Mouse (Mus musculus): ENCODE measurements around the gene Rftn1. TPM values are rescaled to one million over a fixed set of nuclear protein-coding genes. Genes with fewer than 3 reads are reported as not detected.

The Rftn1 gene
- total and polyA plus RNA-seq, 2 experiments from 2014 or later = 36.5 to 54.8 TPM

DNA sequence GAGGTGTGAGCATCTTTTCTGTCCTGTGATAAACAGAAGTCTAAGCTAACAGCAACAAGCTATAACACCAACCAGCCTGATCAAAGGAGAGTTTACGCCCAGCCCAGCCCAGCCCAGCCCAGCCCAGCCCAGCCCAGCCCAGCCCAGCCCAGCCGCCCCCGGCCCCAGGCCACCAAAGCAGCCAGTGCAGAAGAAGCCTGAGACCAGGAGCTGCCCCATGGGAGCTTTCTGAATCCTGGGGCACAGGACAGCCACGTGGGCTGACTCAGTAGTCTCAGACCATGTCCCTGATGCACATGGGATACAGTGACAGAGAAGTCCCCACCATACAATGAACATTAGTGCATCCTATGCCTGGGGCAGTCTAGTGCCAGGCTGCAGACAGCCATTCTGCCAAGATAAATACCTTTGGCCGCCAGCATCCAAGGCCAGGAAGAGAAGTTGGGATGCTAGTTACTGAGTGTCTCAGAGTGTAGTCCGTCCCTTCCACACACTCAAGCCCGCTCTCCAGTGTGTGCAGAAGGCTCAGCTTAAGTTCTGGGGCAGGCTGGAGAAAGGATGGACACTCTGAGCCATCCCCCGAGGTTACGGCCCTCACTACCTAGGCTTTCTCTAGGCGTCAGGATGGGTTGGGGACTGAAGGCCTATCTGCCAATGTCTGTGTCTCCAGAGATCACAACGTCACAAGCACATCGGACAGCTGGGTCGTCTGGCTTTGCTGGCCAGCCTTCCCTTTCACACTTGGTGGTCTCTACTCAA lies 45.6 kb upstream of the Rftn1 start:
- no peak overlapping the region for H3K4me2 ChIP-seq (ENCODE audit: low read depth, low read length)
- no peak overlapping the region for H3K27ac ChIP-seq (ENCODE audit: low read depth)
- H3K4me3 ChIP-seq (ENCODE audit: low read depth, low read length) = no peak overlapping the region
- TF ChIP-seq CTCF (IDR thresholded peaks at IDR 0.05; ENCODE audit: low read depth) (no peak), EP300 (IDR thresholded peaks at IDR 0.05; ENCODE audit: low read depth) (no peak)
- ATAC-seq (ENCODE audit: insufficient read depth, low read depth) (no peak), DNase-seq (ENCODE audit: low spot score) (no peak)
- H3K9me3 ChIP-seq (replicated peaks; ENCODE audit: control insufficient read depth, low read length) = no peaks in the 10 kb centered on the region
- H3K36me3 ChIP-seq (replicated peaks; ENCODE audit: control insufficient read depth, insufficient read depth, low read length) = no peaks in the 10 kb centered on the region
- H3K9ac ChIP-seq (replicated peaks; ENCODE audit: low read depth, low read length) = no peak overlapping the region
- no peaks in the 10 kb centered on the region for H3K27me3 ChIP-seq (ENCODE audit: control insufficient read depth, insufficient read depth, low read length)
- whole genome bisulfite sequencing = 68% methylated on average over 13 of the region's 13 CpGs
- no peaks in the 10 kb centered on the region for H3K4me1 ChIP-seq (ENCODE audit: control insufficient read depth, insufficient read depth)

DNA sequence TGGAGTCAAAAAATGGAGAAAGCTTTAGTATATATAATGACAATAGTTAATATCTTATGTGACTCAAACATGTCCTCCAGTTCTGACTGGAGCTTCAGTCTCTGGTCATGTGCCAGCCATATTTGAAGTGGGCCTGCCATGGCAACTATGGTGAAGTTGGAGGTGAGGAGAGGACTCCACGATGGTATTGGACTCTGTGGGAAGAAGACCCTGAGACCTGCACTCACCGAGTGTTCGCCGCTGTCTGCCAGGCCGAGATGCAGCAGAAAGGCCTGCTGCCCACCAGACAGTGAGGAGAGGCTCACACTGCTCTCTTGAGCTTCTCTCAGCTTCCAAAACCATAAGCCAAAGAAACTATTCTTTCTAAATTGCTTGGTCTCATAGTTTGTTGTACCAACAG lies 43.5 kb upstream of the Rftn1 start:
- H3K36me3 ChIP-seq (replicated peaks; ENCODE audit: control insufficient read depth, insufficient read depth, low read length) = no peaks in the 10 kb centered on the region
- H3K27ac ChIP-seq (ENCODE audit: low read depth) = no peak overlapping the region
- ATAC-seq (ENCODE audit: insufficient read depth, low read depth) (no peak), DNase-seq (ENCODE audit: low spot score) (no peak)
- no peak overlapping the region for H3K4me2 ChIP-seq (ENCODE audit: low read depth, low read length)
- WGBS = 86% methylated on average over 5 of the region's 5 CpGs
- H3K9me3 ChIP-seq (replicated peaks; ENCODE audit: control insufficient read depth, low read length) = no peaks in the 10 kb centered on the region
- H3K4me1 ChIP-seq (ENCODE audit: control insufficient read depth, insufficient read depth) = no peaks in the 10 kb centered on the region; the same call in 1 of the 2 replicates
- no peaks in the 10 kb centered on the region for H3K27me3 ChIP-seq (ENCODE audit: control insufficient read depth, insufficient read depth, low read length)
- no peak overlapping the region for H3K9ac ChIP-seq (replicated peaks; ENCODE audit: low read depth, low read length)
- H3K4me3 ChIP-seq (ENCODE audit: low read depth, low read length) = no peak overlapping the region
- no peak for TF ChIP-seq CTCF (IDR thresholded peaks at IDR 0.05; ENCODE audit: low read depth)
- no peak for TF ChIP-seq EP300 (IDR thresholded peaks at IDR 0.05; ENCODE audit: low read depth)

- H3K9ac ChIP-seq (replicated peaks; ENCODE audit: low read depth, low read length) = no peak overlapping the region
- H3K9me3 ChIP-seq (replicated peaks; ENCODE audit: control insufficient read depth, low read length) = no peaks in the 10 kb centered on the region
- H3K4me3 ChIP-seq (ENCODE audit: low read depth, low read length) = no peak overlapping the region
- H3K4me2 ChIP-seq (ENCODE audit: low read depth, low read length) = no peak overlapping the region
- H3K4me1 ChIP-seq (ENCODE audit: control insufficient read depth, insufficient read depth) = no peaks in the 10 kb centered on the region; the same call in 1 of the 2 replicates
- H3K36me3 ChIP-seq (replicated peaks; ENCODE audit: control insufficient read depth, insufficient read depth, low read length) = no peaks in the 10 kb centered on the region
- ATAC-seq (ENCODE audit: insufficient read depth, low read depth) (no peak), DNase-seq (ENCODE audit: low spot score) (no peak)
- no peaks in the 10 kb centered on the region for H3K27me3 ChIP-seq (ENCODE audit: control insufficient read depth, insufficient read depth, low read length)
- no peak overlapping the region for H3K27ac ChIP-seq (ENCODE audit: low read depth)
- TF ChIP-seq CTCF (IDR thresholded peaks at IDR 0.05; ENCODE audit: low read depth) (no peak), EP300 (IDR thresholded peaks at IDR 0.05; ENCODE audit: low read depth) (no peak)
- 89% methylated on average over 11 of the region's 11 CpGs for WGBS
Observed at GRCm38 (mm10) chr17:50232821-50233220, 42.3 kb upstream of the Rftn1 start.

DNA sequence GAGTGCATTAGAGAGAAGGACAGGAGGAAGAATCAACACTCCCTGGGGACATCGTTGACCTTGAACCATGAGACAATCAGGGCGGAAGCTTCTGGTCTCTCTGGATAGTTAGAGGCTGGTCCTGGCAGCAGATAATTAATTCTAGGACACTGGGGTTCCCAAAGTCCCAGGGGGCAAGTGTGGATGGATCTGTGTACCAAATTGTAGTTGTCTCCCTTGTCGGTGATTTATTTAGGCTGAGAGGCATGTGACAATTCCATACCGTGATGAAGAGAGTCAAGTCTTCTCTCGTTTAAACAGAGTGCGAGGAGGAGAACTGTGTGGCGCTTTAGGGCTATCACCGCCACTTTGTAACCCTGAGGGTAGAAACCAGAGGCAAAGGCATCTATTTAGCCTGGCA lies 40.7 kb upstream of the Rftn1 start:
- no peaks in the 10 kb centered on the region; the same call in 1 of the 2 replicates for H3K4me1 ChIP-seq (ENCODE audit: control insufficient read depth, insufficient read depth)
- H3K36me3 ChIP-seq (replicated peaks; ENCODE audit: control insufficient read depth, insufficient read depth, low read length) = no peaks in the 10 kb centered on the region
- no peak overlapping the region for H3K4me3 ChIP-seq (ENCODE audit: low read depth, low read length)
- H3K27ac ChIP-seq (ENCODE audit: low read depth) = no peak overlapping the region
- no peaks in the 10 kb centered on the region for H3K9me3 ChIP-seq (replicated peaks; ENCODE audit: control insufficient read depth, low read length)
- H3K27me3 ChIP-seq (ENCODE audit: control insufficient read depth, insufficient read depth, low read length) = no peaks in the 10 kb centered on the region
- ATAC-seq (ENCODE audit: insufficient read depth, low read depth) (no peak), DNase-seq (ENCODE audit: low spot score) (no peak)
- 88% methylated on average over 8 of the region's 8 CpGs for WGBS
- no peak overlapping the region for H3K9ac ChIP-seq (replicated peaks; ENCODE audit: low read depth, low read length)
- H3K4me2 ChIP-seq (ENCODE audit: low read depth, low read length) = no peak overlapping the region
- TF ChIP-seq CTCF (IDR thresholded peaks at IDR 0.05; ENCODE audit: low read depth) = no peak
- no peak for TF ChIP-seq EP300 (IDR thresholded peaks at IDR 0.05; ENCODE audit: low read depth)

DNA sequence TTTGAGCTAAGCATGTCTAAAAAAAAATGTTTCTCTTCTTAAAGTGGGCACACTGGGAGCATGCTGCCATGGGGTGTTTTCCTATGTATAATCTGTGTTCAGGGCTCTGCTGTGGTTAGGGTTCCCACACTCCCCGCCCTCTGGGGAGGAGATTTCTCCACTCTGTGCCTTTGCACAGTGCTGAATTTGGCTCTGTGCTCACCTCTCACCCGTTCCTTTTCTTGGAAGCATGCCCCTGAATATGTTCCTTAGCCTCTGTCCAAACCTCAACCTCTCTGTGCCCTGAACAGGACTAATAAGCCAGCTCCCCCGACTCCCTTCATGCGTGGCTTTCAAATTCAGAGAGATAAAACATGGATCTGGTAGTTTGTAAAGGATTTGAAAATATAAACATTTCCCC lies 39.1 kb upstream of the Rftn1 start:
- no peak overlapping the region for H3K4me2 ChIP-seq (ENCODE audit: low read depth, low read length)
- H3K27ac ChIP-seq (ENCODE audit: low read depth) = no peak overlapping the region
- H3K4me3 ChIP-seq (ENCODE audit: low read depth, low read length) = no peak overlapping the region
- no peaks in the 10 kb centered on the region for H3K27me3 ChIP-seq (ENCODE audit: control insufficient read depth, insufficient read depth, low read length)
- no peak overlapping the region for H3K9ac ChIP-seq (replicated peaks; ENCODE audit: low read depth, low read length)
- ATAC-seq (ENCODE audit: insufficient read depth, low read depth) = no peak
- no peaks in the 10 kb centered on the region; the same call in 1 of the 2 replicates for H3K4me1 ChIP-seq (ENCODE audit: control insufficient read depth, insufficient read depth)
- H3K9me3 ChIP-seq (replicated peaks; ENCODE audit: control insufficient read depth, low read length) = no peaks in the 10 kb centered on the region
- H3K36me3 ChIP-seq (replicated peaks; ENCODE audit: control insufficient read depth, insufficient read depth, low read length) = no peaks in the 10 kb centered on the region
- WGBS = 58% methylated on average over 4 of the region's 4 CpGs
- DNase-seq (ENCODE audit: low spot score) = no peak
- TF ChIP-seq EP300 (IDR thresholded peaks at IDR 0.05; ENCODE audit: low read depth) (no peak), CTCF (IDR thresholded peaks at IDR 0.05; ENCODE audit: low read depth) (no peak)

DNA sequence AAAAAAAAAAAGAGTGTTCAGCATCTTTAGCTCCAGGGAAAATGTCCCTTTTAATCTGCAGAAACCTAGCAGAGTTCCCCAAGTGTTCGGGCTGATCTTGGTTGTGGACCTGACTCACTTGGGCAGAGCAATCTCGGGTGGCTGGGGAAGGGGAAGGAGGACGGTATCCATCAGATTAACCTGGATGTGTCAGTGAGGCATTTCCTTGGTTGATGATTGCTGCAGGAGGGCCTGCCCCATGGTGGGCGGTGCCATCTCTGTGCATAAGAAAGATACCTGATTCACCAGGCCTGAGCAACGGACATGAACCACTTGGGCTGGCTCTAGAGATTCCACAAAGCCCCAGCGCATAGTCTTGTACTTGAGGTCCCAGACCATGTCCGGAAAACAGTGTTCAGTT lies 36.9 kb upstream of the Rftn1 start:
- DNase-seq (ENCODE audit: low spot score) (no peak), ATAC-seq (ENCODE audit: insufficient read depth, low read depth) (no peak)
- Histone ChIP-seq H3K4me1 (ENCODE audit: control insufficient read depth, insufficient read depth) (no peaks in the 10 kb centered on the region; the same call in 1 of the 2 replicates), H3K27me3 (ENCODE audit: control insufficient read depth, insufficient read depth, low read length) (no peaks in the 10 kb centered on the region), H3K9ac (replicated peaks; ENCODE audit: low read depth, low read length) (no peak overlapping the region), H3K9me3 (replicated peaks; ENCODE audit: control insufficient read depth, low read length) (no peaks in the 10 kb centered on the region), H3K27ac (ENCODE audit: low read depth) (no peak overlapping the region), H3K4me3 (ENCODE audit: low read depth, low read length) (no peak overlapping the region), H3K36me3 (replicated peaks; ENCODE audit: control insufficient read depth, insufficient read depth, low read length) (no peaks in the 10 kb centered on the region), H3K4me2 (ENCODE audit: low read depth, low read length) (no peak overlapping the region)
- TF ChIP-seq EP300 (IDR thresholded peaks at IDR 0.05; ENCODE audit: low read depth) (no peak), CTCF (IDR thresholded peaks at IDR 0.05; ENCODE audit: low read depth) (no peak)
- WGBS = 73% methylated on average over 7 of the region's 7 CpGs

All from heart, postnatal 0 days (tissue).